Comparison of ENCODE assay signal across 8 mouse cellular contexts in genomic region chr17:34030861-34031326, GRCm38 (mm10). TPM values are rescaled to one million over a fixed set of nuclear protein-coding genes. Genes with fewer than 3 reads are reported as not detected.
DNase-seq lines count a peak whose midpoint lies in the region; ATAC-seq lines count a peak whose summit lies in the region.

No protein-coding gene starts in this region.

- under 1% methylated on average over 20 of the region's 20 CpGs for WGBS in lung, embryonic 16.5 days
- 7% methylated on average over 20 of the region's 20 CpGs for WGBS in hindbrain, embryonic 11.5 days
- WGBS in midbrain, embryonic 11.5 days: 3% methylated on average over 20 of the region's 20 CpGs

- no peaks in the 10 kb centered on the region for H3K9me3 ChIP-seq in lung, embryonic 16.5 days (ENCODE audit: control insufficient read depth, low read length)
- H3K9me3 ChIP-seq in hindbrain, embryonic 11.5 days (ENCODE audit: control insufficient read depth, low read length): no peaks in the 10 kb centered on the region
- H3K9me3 ChIP-seq in midbrain, embryonic 11.5 days (ENCODE audit: control insufficient read depth, low read length): no peaks in the 10 kb centered on the region

- peak; percentile 59 for DNase-seq in adrenal gland, postnatal 14 days
- DNase-seq in adrenal gland, postnatal 25 days: no peak
- no peak for DNase-seq in lung, postnatal 25 days (ENCODE audit: low spot score)
- no peak for DNase-seq in hindbrain, embryonic 11.5 days (ENCODE audit: low spot score)
- peak; percentile 89 for DNase-seq in midbrain, embryonic 11.5 days (ENCODE audit: low spot score, missing footprints)
- DNase-seq in ovary, postnatal 10 days (ENCODE audit: low spot score): no peak
- DNase-seq in retina, embryonic 14.5 days (ENCODE audit: low spot score): no peak

- H3K4me3 ChIP-seq in lung, embryonic 16.5 days (ENCODE audit: low read length): peak overlapping the region; percentile 88
- peak overlapping the region; percentile 92 for H3K4me3 ChIP-seq in hindbrain, embryonic 11.5 days (ENCODE audit: low read depth, low read length)
- peak overlapping the region; percentile 90 for H3K4me3 ChIP-seq in midbrain, embryonic 11.5 days (ENCODE audit: low read depth, low read length)

- H3K27me3 ChIP-seq in lung, embryonic 16.5 days (ENCODE audit: control insufficient read depth, insufficient read depth, low read depth, low read length): no peaks in the 10 kb centered on the region
- H3K27me3 ChIP-seq in hindbrain, embryonic 11.5 days (ENCODE audit: control insufficient read depth, insufficient read depth, low read length): no peaks in the 10 kb centered on the region
- no peaks in the 10 kb centered on the region for H3K27me3 ChIP-seq in midbrain, embryonic 11.5 days (ENCODE audit: control insufficient read depth, insufficient read depth, low read length)

- ATAC-seq in lung, embryonic 16.5 days (ENCODE audit: low read depth): no peak
- ATAC-seq in hindbrain, embryonic 11.5 days (ENCODE audit: low FRiP score): no peak
- ATAC-seq in midbrain, embryonic 11.5 days (ENCODE audit: low FRiP score): peak; percentile 0; the same call in 1 of the 2 replicates

- H3K9ac ChIP-seq in lung, embryonic 16.5 days (ENCODE audit: low read length): peak overlapping the region; percentile 93
- peak overlapping the region; percentile 96 for H3K9ac ChIP-seq in hindbrain, embryonic 11.5 days (ENCODE audit: low read depth, low read length)
- H3K9ac ChIP-seq in midbrain, embryonic 11.5 days (ENCODE audit: low read length): peak overlapping the region; percentile 93

- peaks cover 47% of the 10 kb centered on the region for H3K4me1 ChIP-seq in lung, embryonic 16.5 days (replicated peaks; ENCODE audit: control insufficient read depth, insufficient read depth, low read length)
- H3K4me1 ChIP-seq in hindbrain, embryonic 11.5 days (replicated peaks; ENCODE audit: control insufficient read depth, insufficient read depth, low read length): peaks cover 29% of the 10 kb centered on the region
- H3K4me1 ChIP-seq in midbrain, embryonic 11.5 days (ENCODE audit: control insufficient read depth, insufficient read depth, low read length): peaks cover 52% of the 10 kb centered on the region

- peak overlapping the region; percentile 89 for H3K27ac ChIP-seq in lung, embryonic 16.5 days (ENCODE audit: low read length)
- H3K27ac ChIP-seq in hindbrain, embryonic 11.5 days (ENCODE audit: low read depth, low read length): peak overlapping the region; percentile 97
- peak overlapping the region; percentile 96 for H3K27ac ChIP-seq in midbrain, embryonic 11.5 days (ENCODE audit: low read depth, low read length)

- H3K36me3 ChIP-seq in lung, embryonic 16.5 days (ENCODE audit: control insufficient read depth, insufficient read depth, low read length): peaks cover 27% of the 10 kb centered on the region
- peaks cover 5% of the 10 kb centered on the region; the same call in 1 of the 2 replicates for H3K36me3 ChIP-seq in hindbrain, embryonic 11.5 days (ENCODE audit: control insufficient read depth, insufficient read depth, low read length)
- H3K36me3 ChIP-seq in midbrain, embryonic 11.5 days (ENCODE audit: control insufficient read depth, insufficient read depth, low read length): peaks cover 19% of the 10 kb centered on the region

- peak overlapping the region; percentile 95 for H3K4me2 ChIP-seq in lung, embryonic 16.5 days (ENCODE audit: low read depth, low read length)
- H3K4me2 ChIP-seq in hindbrain, embryonic 11.5 days (replicated peaks; ENCODE audit: low read depth, low read length): peak overlapping the region; percentile 98
- H3K4me2 ChIP-seq in midbrain, embryonic 11.5 days: peak overlapping the region; percentile 97

RNA-seq across cellular contexts. Expression of gene Slc39a7, which starts 0.6 kb away (rescaled TPM):
- total RNA-seq in adrenal gland, postnatal 14 days (2021): 127 and 161 TPM in 2 replicates
- 149 and 162 TPM in 2 replicates for total RNA-seq in adrenal gland, postnatal 25 days (2021)
- 188 and 191 TPM in 2 replicates for polyA plus RNA-seq in lung, embryonic 16.5 days (2015; fragmentation: Nextera tagmentation; extraction: Ambion mirVana)
- polyA plus RNA-seq in hindbrain, embryonic 11.5 days (2014; fragmentation: Nextera tagmentation; extraction: Ambion mirVana): 75.9 and 80.3 TPM in 2 replicates
- 85.1 and 97.4 TPM in 2 replicates for polyA plus RNA-seq in midbrain, embryonic 11.5 days (2014; fragmentation: Nextera tagmentation; extraction: Ambion mirVana)

RNA-seq across cellular contexts. Expression of gene Rxrb, which starts 0.7 kb away (rescaled TPM):
- total RNA-seq in adrenal gland, postnatal 14 days (2021): 54.5 and 66.6 TPM in 2 replicates
- 66.8 and 71.0 TPM in 2 replicates for total RNA-seq in adrenal gland, postnatal 25 days (2021)
- 49.6 and 49.9 TPM in 2 replicates for polyA plus RNA-seq in lung, embryonic 16.5 days (2015; fragmentation: Nextera tagmentation; extraction: Ambion mirVana)
- 16.3 and 16.8 TPM in 2 replicates for polyA plus RNA-seq in hindbrain, embryonic 11.5 days (2014; fragmentation: Nextera tagmentation; extraction: Ambion mirVana)
- 17.2 and 17.9 TPM in 2 replicates for polyA plus RNA-seq in midbrain, embryonic 11.5 days (2014; fragmentation: Nextera tagmentation; extraction: Ambion mirVana)

RNA-seq across cellular contexts. Expression of gene H2-Ke6, which starts 3.0 kb away (rescaled TPM):
- 207 and 212 TPM in 2 replicates for total RNA-seq in adrenal gland, postnatal 14 days (2021)
- total RNA-seq in adrenal gland, postnatal 25 days (2021): 239 TPM in 2 replicates
- 40.9 and 41.6 TPM in 2 replicates for polyA plus RNA-seq in lung, embryonic 16.5 days (2015; fragmentation: Nextera tagmentation; extraction: Ambion mirVana)
- 50.5 and 54.8 TPM in 2 replicates for polyA plus RNA-seq in hindbrain, embryonic 11.5 days (2014; fragmentation: Nextera tagmentation; extraction: Ambion mirVana)
- polyA plus RNA-seq in midbrain, embryonic 11.5 days (2014; fragmentation: Nextera tagmentation; extraction: Ambion mirVana): 95.4 and 99.0 TPM in 2 replicates

RNA-seq across cellular contexts. Expression of gene Ring1, which starts 6.4 kb away (rescaled TPM):
- 36.6 and 42.5 TPM in 2 replicates for total RNA-seq in adrenal gland, postnatal 14 days (2021)
- total RNA-seq in adrenal gland, postnatal 25 days (2021): 50.8 and 66.2 TPM in 2 replicates
- polyA plus RNA-seq in lung, embryonic 16.5 days (2015; fragmentation: Nextera tagmentation; extraction: Ambion mirVana): 15.0 and 15.2 TPM in 2 replicates
- polyA plus RNA-seq in hindbrain, embryonic 11.5 days (2014; fragmentation: Nextera tagmentation; extraction: Ambion mirVana): 5.9 and 6.3 TPM in 2 replicates
- 5.5 and 7.1 TPM in 2 replicates for polyA plus RNA-seq in midbrain, embryonic 11.5 days (2014; fragmentation: Nextera tagmentation; extraction: Ambion mirVana)

RNA-seq across cellular contexts. Expression of gene Col11a2, which starts 8.3 kb away (rescaled TPM):
- total RNA-seq in adrenal gland, postnatal 14 days (2021): 1.1 and 2.6 TPM in 2 replicates
- 0.91 and 3.0 TPM in 2 replicates for total RNA-seq in adrenal gland, postnatal 25 days (2021)
- polyA plus RNA-seq in lung, embryonic 16.5 days (2015; fragmentation: Nextera tagmentation; extraction: Ambion mirVana): 2.6 and 3.7 TPM in 2 replicates
- 0.91 and 1.4 TPM in 2 replicates for polyA plus RNA-seq in hindbrain, embryonic 11.5 days (2014; fragmentation: Nextera tagmentation; extraction: Ambion mirVana)
- polyA plus RNA-seq in midbrain, embryonic 11.5 days (2014; fragmentation: Nextera tagmentation; extraction: Ambion mirVana): 0.52 and 1.4 TPM in 2 replicates

Comparison
In these comparisons a context has a peak if more than half of its experiments do, and no peak if none do; other contexts are left out.
1. DNase-seq: peak in adrenal gland, postnatal 14 days (single experiment) and midbrain, embryonic 11.5 days (single experiment); none in adrenal gland, postnatal 25 days (single experiment), lung, postnatal 25 days (single experiment), hindbrain, embryonic 11.5 days (single experiment), ovary, postnatal 10 days (single experiment) and retina, embryonic 14.5 days (single experiment).
2. Peak in every context shown above with its lines, with median percentiles within 50 percentile points of each other: H3K27ac ChIP-seq, H3K4me2 ChIP-seq, H3K4me3 ChIP-seq and H3K9ac ChIP-seq.